Comparison of ENCODE assay signal across 20 mouse cellular contexts in genomic region chr14:34303265-34303680, GRCm38 (mm10). TPM values are rescaled to one million over a fixed set of nuclear protein-coding genes. Genes with fewer than 3 reads are reported as not detected.
DNase-seq lines count a peak whose midpoint lies in the region; ATAC-seq and TF ChIP-seq lines count a peak whose summit lies in the region.
"Had no signal": no experiment of that assay in that cellular context is flagged by ENCODE, and none has a peak within 500 bp of the region (broad histone marks: within the 10 kb centered on the region; RNA-seq: fewer than 3 reads in every experiment).

No protein-coding gene starts in this region.

- peak; percentile 60 for ATAC-seq in kidney, embryonic 14.5 days (ENCODE audit: low FRiP score, low TSS enrichment)
- peak; percentile 44 for ATAC-seq in kidney, embryonic 16.5 days (ENCODE audit: low FRiP score, low TSS enrichment)
- no peak for ATAC-seq in limb, embryonic 15.5 days (ENCODE audit: insufficient number of reproducible peaks, low FRiP score, low TSS enrichment, low read depth)
- no peak for ATAC-seq in megakaryocyte progenitor cell, adult 5-6 weeks (replicated peaks; ENCODE audit: poor library complexity)

- no peak overlapping the region for H3K4me2 ChIP-seq in kidney, embryonic 14.5 days (replicated peaks; ENCODE audit: low read depth, low read length)
- H3K4me2 ChIP-seq in kidney, embryonic 16.5 days (replicated peaks; ENCODE audit: low read depth, low read length) = no peak overlapping the region
- no peak overlapping the region for H3K4me2 ChIP-seq in limb, embryonic 15.5 days
- H3K4me2 ChIP-seq: limb, embryonic 13.5 days had no signal

- no peak overlapping the region for H3K4me3 ChIP-seq in gastrocnemius, adult 2 months
- no peak overlapping the region for H3K4me3 ChIP-seq in kidney, embryonic 14.5 days (ENCODE audit: low read length)
- no peak overlapping the region for H3K4me3 ChIP-seq in kidney, embryonic 16.5 days (ENCODE audit: low read length)
- H3K4me3 ChIP-seq in limb, embryonic 15.5 days = no peak overlapping the region
- H3K4me3 ChIP-seq: hindbrain, embryonic 10.5 days; limb, embryonic 13.5 days; midbrain, embryonic 10.5 days; myocyte had no signal

- no peak for DNase-seq in gastrocnemius, adult 2 months
- DNase-seq in gastrocnemius, adult 18-20 months (ENCODE audit: low spot score) = no peak
- no peak for DNase-seq in kidney, adult 11 months
- no peak for DNase-seq in urinary bladder, adult 2 months (ENCODE audit: low spot score)
- DNase-seq: cerebellum, postnatal 36 days; layer of hippocampus, postnatal 36 days; lung, postnatal 14 days; thymus, postnatal 25 days had no signal

- H3K9ac ChIP-seq in kidney, embryonic 14.5 days (ENCODE audit: low read depth, low read length) = no peak overlapping the region
- no peak overlapping the region for H3K9ac ChIP-seq in kidney, embryonic 16.5 days (replicated peaks; ENCODE audit: low read length)
- no peak overlapping the region for H3K9ac ChIP-seq in limb, embryonic 15.5 days
- H3K9ac ChIP-seq: limb, embryonic 13.5 days had no signal

- peak overlapping the region; percentile 51 for H3K27ac ChIP-seq in gastrocnemius, adult 2 months
- peak overlapping the region; percentile 20; the same call in 1 of the 2 replicates for H3K27ac ChIP-seq in kidney, embryonic 14.5 days (ENCODE audit: low read depth, low read length)
- peak overlapping the region; percentile 64 for H3K27ac ChIP-seq in kidney, embryonic 16.5 days (ENCODE audit: low read length)
- peak overlapping the region; percentile 43; the same call in 1 of the 2 replicates for H3K27ac ChIP-seq in limb, embryonic 15.5 days
- H3K27ac ChIP-seq: hindbrain, embryonic 10.5 days; limb, embryonic 13.5 days; midbrain, embryonic 10.5 days had no signal

- H3K4me1 ChIP-seq in kidney, embryonic 14.5 days (ENCODE audit: control insufficient read depth, insufficient read depth, low read length) = no peaks in the 10 kb centered on the region
- H3K4me1 ChIP-seq in kidney, embryonic 16.5 days (ENCODE audit: insufficient read depth, low read length) = peaks cover 27% of the 10 kb centered on the region
- H3K4me1 ChIP-seq in limb, embryonic 15.5 days = no peaks in the 10 kb centered on the region
- H3K4me1 ChIP-seq: hindbrain, embryonic 10.5 days; midbrain, embryonic 10.5 days had no signal

- H3K9me3 ChIP-seq in kidney, embryonic 14.5 days (ENCODE audit: control insufficient read depth, low read length) = no peaks in the 10 kb centered on the region
- H3K9me3 ChIP-seq in kidney, embryonic 16.5 days (ENCODE audit: low read length) = peaks cover 3% of the 10 kb centered on the region; the same call in 1 of the 2 replicates
- H3K9me3 ChIP-seq in limb, embryonic 15.5 days = no peaks in the 10 kb centered on the region
- H3K9me3 ChIP-seq: hindbrain, embryonic 10.5 days; limb, embryonic 13.5 days; midbrain, embryonic 10.5 days had no signal

- H3K36me3 ChIP-seq in kidney, embryonic 14.5 days (ENCODE audit: control insufficient read depth, insufficient read depth, low read length) = no peaks in the 10 kb centered on the region
- H3K36me3 ChIP-seq in kidney, embryonic 16.5 days (ENCODE audit: insufficient read depth, low read length) = 0 out of 2 replicates have a peak, but pooled peaks cover 4% of the 10 kb centered on the region
- H3K36me3 ChIP-seq in limb, embryonic 15.5 days = no peaks in the 10 kb centered on the region
- H3K36me3 ChIP-seq: hindbrain, embryonic 10.5 days; midbrain, embryonic 10.5 days had no signal

- no peak for TF ChIP-seq CTCF in gastrocnemius, adult 2 months (IDR thresholded peaks at IDR 0.05)

- WGBS in kidney, embryonic 14.5 days = 21% methylated on average over 5 of the region's 5 CpGs
- WGBS in kidney, embryonic 16.5 days = 22% methylated on average over 5 of the region's 5 CpGs
- WGBS in limb, embryonic 15.5 days = 18% methylated on average over 5 of the region's 5 CpGs

- H3K27me3 ChIP-seq in kidney, embryonic 14.5 days (ENCODE audit: control insufficient read depth, insufficient read depth, low read length) = no peaks in the 10 kb centered on the region
- H3K27me3 ChIP-seq in kidney, embryonic 16.5 days (ENCODE audit: insufficient read depth, low read length) = no peaks in the 10 kb centered on the region
- no peaks in the 10 kb centered on the region for H3K27me3 ChIP-seq in limb, embryonic 15.5 days
- H3K27me3 ChIP-seq: limb, embryonic 13.5 days had no signal

- intact Hi-C loops in gastrocnemius, adult 2 months (cut with DNase I) = no loop called here

RNA-seq across cellular contexts. Expression of gene Shld2, which starts 7.0 kb away (rescaled TPM):
- 10 to 100 TPM; 10.7 to 11.8 TPM for total RNA-seq in gastrocnemius, adult 2 months (2021)
- 10 to 100 TPM; 10.0 to 12.9 TPM for total RNA-seq in gastrocnemius, adult 18-20 months (2021)
- polyA plus RNA-seq in kidney, embryonic 14.5 days (2014; fragmentation: Nextera tagmentation; extraction: Ambion mirVana) = 9.3 and 10.1 TPM in 2 replicates
- 9.9 and 10.0 TPM in 2 replicates for polyA plus RNA-seq in kidney, embryonic 16.5 days (2015; fragmentation: Nextera tagmentation; extraction: Ambion mirVana)
- 11.1 and 12.5 TPM in 2 replicates for polyA plus RNA-seq in limb, embryonic 15.5 days (2015; fragmentation: Nextera tagmentation; extraction: Ambion mirVana)
- 7.9 and 13.2 TPM in 2 replicates for total RNA-seq in megakaryocyte progenitor cell, adult 5-6 weeks (2015)
- total RNA-seq in megakaryocyte progenitor cell, adult 5-6 weeks (2017) = 13.3 and 14.2 TPM in 2 replicates
- polyA plus RNA-seq in urinary bladder, adult 2 months (2012; rRNA removed) = 3.9 and 5.0 TPM in 2 replicates

RNA-seq across cellular contexts. Expression of gene Glud1, which starts 7.3 kb away (rescaled TPM):
- total RNA-seq in gastrocnemius, adult 2 months (2021) = 100 to 1,000 TPM; 112 to 139 TPM
- total RNA-seq in gastrocnemius, adult 18-20 months (2021) = 100 to 1,000 TPM; 117 to 119 TPM
- polyA plus RNA-seq in kidney, embryonic 14.5 days (2014; fragmentation: Nextera tagmentation; extraction: Ambion mirVana) = 77.3 and 112 TPM in 2 replicates
- 114 and 116 TPM in 2 replicates for polyA plus RNA-seq in kidney, embryonic 16.5 days (2015; fragmentation: Nextera tagmentation; extraction: Ambion mirVana)
- polyA plus RNA-seq in limb, embryonic 15.5 days (2015; fragmentation: Nextera tagmentation; extraction: Ambion mirVana) = 62.7 and 67.2 TPM in 2 replicates
- 182 and 187 TPM in 2 replicates for total RNA-seq in megakaryocyte progenitor cell, adult 5-6 weeks (2015)
- 118 and 134 TPM in 2 replicates for total RNA-seq in megakaryocyte progenitor cell, adult 5-6 weeks (2017)
- 115 and 123 TPM in 2 replicates for polyA plus RNA-seq in urinary bladder, adult 2 months (2012; rRNA removed)

RNA-seq across cellular contexts. Expression of gene Fam25c, which starts 52.0 kb away (rescaled TPM):
- total RNA-seq in gastrocnemius, adult 2 months (2021) = not detected
- not detected for total RNA-seq in gastrocnemius, adult 18-20 months (2021)
- not detected in 2 replicates for polyA plus RNA-seq in kidney, embryonic 14.5 days (2014; fragmentation: Nextera tagmentation; extraction: Ambion mirVana)
- polyA plus RNA-seq in kidney, embryonic 16.5 days (2015; fragmentation: Nextera tagmentation; extraction: Ambion mirVana) = 0.86 and 1.1 TPM in 2 replicates
- polyA plus RNA-seq in limb, embryonic 15.5 days (2015; fragmentation: Nextera tagmentation; extraction: Ambion mirVana) = 171 and 203 TPM in 2 replicates
- not detected in 2 replicates for total RNA-seq in megakaryocyte progenitor cell, adult 5-6 weeks (2015)
- total RNA-seq in megakaryocyte progenitor cell, adult 5-6 weeks (2017) = not detected in 2 replicates
- polyA plus RNA-seq in urinary bladder, adult 2 months (2012; rRNA removed) = 714 and 1,004 TPM in 2 replicates
- total RNA-seq: adrenal gland, postnatal 4 days; granulocyte monocyte progenitor cell, adult 5-6 weeks; layer of hippocampus, postnatal 36 days had no signal
- polyA plus RNA-seq: embryonic facial prominence, embryonic 11.5 days; hindbrain, embryonic 10.5 days; large intestine, adult 2 months; midbrain, embryonic 10.5 days; myocyte had no signal

Comparison
In these comparisons a context has a peak if more than half of its experiments do, and no peak if none do; other contexts are left out.
1. ATAC-seq: peak in kidney, embryonic 14.5 days (single experiment) and kidney, embryonic 16.5 days (single experiment); none in limb, embryonic 15.5 days (single experiment) and megakaryocyte progenitor cell, adult 5-6 weeks (single experiment).
2. RNA of gene Fam25c, which starts 52.0 kb away (polyA plus RNA-seq): 714 to 1,004 TPM in urinary bladder, adult 2 months and 171 to 203 TPM in limb, embryonic 15.5 days; 0.86 to 1.1 TPM in kidney, embryonic 16.5 days and not detected in kidney, embryonic 14.5 days; every median in the first group is over 10 times any median in the second.
3. Peak in every context shown above with its lines, with median percentiles within 50 percentile points of each other: H3K27ac ChIP-seq.